Comparison of ENCODE assay signal across 8 mouse cellular contexts in genomic region chr13:23571022-23571503, GRCm38 (mm10). TPM values are rescaled to one million over a fixed set of nuclear protein-coding genes. Genes with fewer than 3 reads are reported as not detected.
A peak's percentile ranks its signal among the peaks of the same experiment; 100 is the strongest.
DNase-seq lines count a peak whose midpoint lies in the region; ATAC-seq lines count a peak whose summit lies in the region.

Hist1h2ae (minus strand) TSS chr13:23571220.
Hist1h2bg (plus strand) TSS chr13:23571396.

- H3K27me3 ChIP-seq in embryonic facial prominence, embryonic 13.5 days = no peaks in the 10 kb centered on the region
- no peaks in the 10 kb centered on the region for H3K27me3 ChIP-seq in limb, embryonic 13.5 days
- H3K27me3 ChIP-seq in midbrain, embryonic 14.5 days (ENCODE audit: control insufficient read depth, insufficient read depth, low read length) = no peaks in the 10 kb centered on the region

- WGBS in embryonic facial prominence, embryonic 13.5 days = under 1% methylated on average over 18 of the region's 18 CpGs
- under 1% methylated on average over 18 of the region's 18 CpGs for WGBS in limb, embryonic 13.5 days
- 0% methylated on average over 18 of the region's 18 CpGs for WGBS in midbrain, embryonic 14.5 days

- peak within 1 kb of the TSS; percentile 96 for H3K27ac ChIP-seq in embryonic facial prominence, embryonic 13.5 days
- peak within 1 kb of the TSS; percentile 96 for H3K27ac ChIP-seq in limb, embryonic 13.5 days
- H3K27ac ChIP-seq in midbrain, embryonic 14.5 days (replicated peaks; ENCODE audit: low read depth, low read length) = peak within 1 kb of the TSS; percentile 89

- H3K4me2 ChIP-seq in embryonic facial prominence, embryonic 13.5 days = peak within 1 kb of the TSS; percentile 75
- peak within 1 kb of the TSS; percentile 75 for H3K4me2 ChIP-seq in limb, embryonic 13.5 days (replicated peaks)
- peak within 1 kb of the TSS; percentile 59 for H3K4me2 ChIP-seq in midbrain, embryonic 14.5 days (ENCODE audit: low read length)

- peaks cover 9% of the 10 kb centered on the region for H3K4me1 ChIP-seq in embryonic facial prominence, embryonic 13.5 days
- H3K4me1 ChIP-seq in limb, embryonic 13.5 days = peaks cover 22% of the 10 kb centered on the region
- H3K4me1 ChIP-seq in midbrain, embryonic 14.5 days (ENCODE audit: control insufficient read depth, insufficient read depth, low read length) = peaks cover 22% of the 10 kb centered on the region

- H3K36me3 ChIP-seq in embryonic facial prominence, embryonic 13.5 days = no peaks in the 10 kb centered on the region
- H3K36me3 ChIP-seq in limb, embryonic 13.5 days = no peaks in the 10 kb centered on the region
- H3K36me3 ChIP-seq in midbrain, embryonic 14.5 days (ENCODE audit: control insufficient read depth, insufficient read depth, low read length) = no peaks in the 10 kb centered on the region

- peak; percentile 93 for DNase-seq in CD4-positive helper T cell, adult 2 months (ENCODE audit: low read depth, low spot score)
- DNase-seq in adrenal gland, postnatal 25 days = peak; percentile 42
- DNase-seq in heart, adult 8-10 months (ENCODE audit: low spot score) = peak; percentile 93
- DNase-seq in kidney, adult 8-10 months = peak; percentile 26 to 75
- peak; percentile 92 for DNase-seq in midbrain, embryonic 14.5 days
- DNase-seq in spleen, postnatal 4 days (ENCODE audit: low spot score in 2 of 2) = peak; percentile 85 to 92

- H3K4me3 ChIP-seq in embryonic facial prominence, embryonic 13.5 days = peak within 1 kb of the TSS; percentile 54
- H3K4me3 ChIP-seq in limb, embryonic 13.5 days = peak within 1 kb of the TSS; percentile 53
- H3K4me3 ChIP-seq in midbrain, embryonic 14.5 days (replicated peaks; ENCODE audit: low read depth, low read length) = peak within 1 kb of the TSS; percentile 33

- peak; percentile 88 for ATAC-seq in embryonic facial prominence, embryonic 13.5 days (ENCODE audit: insufficient number of reproducible peaks, insufficient read depth, low FRiP score, low TSS enrichment, low read depth)
- peak; percentile 90 for ATAC-seq in limb, embryonic 13.5 days (ENCODE audit: low FRiP score, low read depth)
- peak; percentile 90 for ATAC-seq in midbrain, embryonic 14.5 days (ENCODE audit: low FRiP score, low TSS enrichment)

- H3K9me3 ChIP-seq in embryonic facial prominence, embryonic 13.5 days = no peaks in the 10 kb centered on the region
- H3K9me3 ChIP-seq in limb, embryonic 13.5 days = no peaks in the 10 kb centered on the region
- H3K9me3 ChIP-seq in midbrain, embryonic 14.5 days (ENCODE audit: control insufficient read depth, low read length) = no peaks in the 10 kb centered on the region

- peak within 1 kb of the TSS; percentile 85 for H3K9ac ChIP-seq in embryonic facial prominence, embryonic 13.5 days
- H3K9ac ChIP-seq in limb, embryonic 13.5 days = peak within 1 kb of the TSS; percentile 80
- peak within 1 kb of the TSS; percentile 46 for H3K9ac ChIP-seq in midbrain, embryonic 14.5 days (replicated peaks; ENCODE audit: low read length)

RNA-seq across cellular contexts. Expression of gene Hist1h2ae, which starts in this region (rescaled TPM):
- total RNA-seq in adrenal gland, postnatal 25 days (2021) = 14.5 and 15.5 TPM in 2 replicates
- polyA plus RNA-seq in embryonic facial prominence, embryonic 13.5 days (2015; fragmentation: Nextera tagmentation; extraction: Ambion mirVana) = 108 and 115 TPM in 2 replicates
- total RNA-seq in heart, adult 8-10 months (2022) = 1 to 10 TPM in 3 of 4 experiments, not detected in 1; 1.4 to 4.9 (median 1.6) TPM
- 110 and 115 TPM in 2 replicates for polyA plus RNA-seq in limb, embryonic 13.5 days (2015; fragmentation: Nextera tagmentation; extraction: Ambion mirVana)
- polyA plus RNA-seq in midbrain, embryonic 14.5 days (2014; fragmentation: Nextera tagmentation; extraction: Ambion mirVana) = 30.2 and 34.0 TPM in 2 replicates

RNA-seq across cellular contexts. Expression of gene Hist1h2bg, which starts in this region (rescaled TPM):
- 106 and 130 TPM in 2 replicates for total RNA-seq in adrenal gland, postnatal 25 days (2021)
- 7.5 and 10.6 TPM in 2 replicates for polyA plus RNA-seq in embryonic facial prominence, embryonic 13.5 days (2015; fragmentation: Nextera tagmentation; extraction: Ambion mirVana)
- 10 to 100 TPM; 18.1 to 34.4 (median 24.0) TPM for total RNA-seq in heart, adult 8-10 months (2022)
- 11.2 and 14.4 TPM in 2 replicates for polyA plus RNA-seq in limb, embryonic 13.5 days (2015; fragmentation: Nextera tagmentation; extraction: Ambion mirVana)
- 1.4 and 2.6 TPM in 2 replicates for polyA plus RNA-seq in midbrain, embryonic 14.5 days (2014; fragmentation: Nextera tagmentation; extraction: Ambion mirVana)

Comparison
In these comparisons a context has a peak if more than half of its experiments do, and no peak if none do; other contexts are left out.
1. Peak in every context shown above with its lines: DNase-seq, ATAC-seq, H3K4me3 ChIP-seq and H3K27ac ChIP-seq.
2. DNase-seq: peak in every context shown above with its lines; median percentile 93 in CD4-positive helper T cell, adult 2 months; 93 in heart, adult 8-10 months; 92 in midbrain, embryonic 14.5 days; 88 in spleen, postnatal 4 days; 50 in kidney, adult 8-10 months; 42 in adrenal gland, postnatal 25 days.